In genomic region chr8:127543676-127544075, GRCm38 (mm10) we compare ENCODE assay signal across 16 mouse cellular contexts.
DNase-seq lines count a peak whose midpoint lies in the region; ATAC-seq and TF ChIP-seq lines count a peak whose summit lies in the region.
"Had no signal": no experiment of that assay in that cellular context is flagged by ENCODE, and none has a peak within 500 bp of the region (broad histone marks: within the 10 kb centered on the region; RNA-seq: fewer than 3 reads in every experiment).

No protein-coding gene starts in this region.

- no peaks in the 10 kb centered on the region for H3K79me2 ChIP-seq in liver, adult 2 months (ENCODE audit: control insufficient read depth, insufficient read depth, low read length)

- ATAC-seq in liver, postnatal 0 days = no peak
- no peak for ATAC-seq in embryonic facial prominence, embryonic 14.5 days (ENCODE audit: low read depth)
- no peak for ATAC-seq in heart, postnatal 0 days (ENCODE audit: insufficient read depth, low read depth)

- H3K36me3 ChIP-seq in liver, adult 2 months (ENCODE audit: control insufficient read depth, insufficient read depth, low read length) = no peaks in the 10 kb centered on the region
- H3K36me3 ChIP-seq in liver, postnatal 0 days (replicated peaks; ENCODE audit: insufficient read depth, low read length) = no peaks in the 10 kb centered on the region
- no peaks in the 10 kb centered on the region for H3K36me3 ChIP-seq in embryonic facial prominence, embryonic 14.5 days (ENCODE audit: control insufficient read depth, insufficient read depth, low read length)
- no peaks in the 10 kb centered on the region for H3K36me3 ChIP-seq in heart, postnatal 0 days (replicated peaks; ENCODE audit: control insufficient read depth, insufficient read depth, low read length)
- H3K36me3 ChIP-seq: lung, embryonic 15.5 days; stomach, embryonic 15.5 days had no signal

- WGBS in liver, adult 2 months = 52% methylated on average over 7 of the region's 7 CpGs
- WGBS in liver, postnatal 0 days (ENCODE audit: insufficient replicate concordance) = 73% methylated on average over 7 of the region's 7 CpGs
- 40% methylated on average over 7 of the region's 7 CpGs for WGBS in embryonic facial prominence, embryonic 14.5 days
- 26% methylated on average over 7 of the region's 7 CpGs for WGBS in heart, postnatal 0 days

- peaks cover 19% of the 10 kb centered on the region for H3K4me1 ChIP-seq in liver, adult 2 months (ENCODE audit: control insufficient read depth, insufficient read depth, low read length)
- no peaks in the 10 kb centered on the region; the same call in 1 of the 2 replicates for H3K4me1 ChIP-seq in liver, postnatal 0 days (ENCODE audit: insufficient read depth)
- H3K4me1 ChIP-seq in embryonic facial prominence, embryonic 14.5 days (ENCODE audit: control insufficient read depth, insufficient read depth, low read length) = peaks cover 18% of the 10 kb centered on the region
- H3K4me1 ChIP-seq in heart, postnatal 0 days (ENCODE audit: control insufficient read depth, insufficient read depth) = peaks cover 23% of the 10 kb centered on the region
- H3K4me1 ChIP-seq: lung, embryonic 15.5 days; stomach, embryonic 15.5 days had no signal

- H3K27ac ChIP-seq in gastrocnemius, adult 2 months = peak overlapping the region; percentile 21
- no peak overlapping the region for H3K27ac ChIP-seq in liver, adult 2 months (replicated peaks; ENCODE audit: insufficient read depth, low read depth, low read length)
- H3K27ac ChIP-seq in liver, postnatal 0 days (ENCODE audit: low read depth) = no peak overlapping the region
- H3K27ac ChIP-seq in embryonic facial prominence, embryonic 14.5 days (replicated peaks; ENCODE audit: low read depth, low read length) = peak overlapping the region; percentile 12; the same call in 1 of the 2 replicates
- peak overlapping the region; percentile 30; the same call in 1 of the 2 replicates for H3K27ac ChIP-seq in heart, postnatal 0 days (ENCODE audit: low read depth)
- H3K27ac ChIP-seq: lung, embryonic 15.5 days; stomach, embryonic 15.5 days had no signal

- intact Hi-C loops in gastrocnemius, adult 2 months (cut with DNase I) = no loop called here

- TF ChIP-seq EP300 in liver, postnatal 0 days (IDR thresholded peaks at IDR 0.05; ENCODE audit: low read depth) = no peak
- no peak for TF ChIP-seq EP300 in heart, postnatal 0 days (IDR thresholded peaks at IDR 0.05; ENCODE audit: low read depth)

- no peak for TF ChIP-seq CTCF in gastrocnemius, adult 2 months (IDR thresholded peaks at IDR 0.05)
- TF ChIP-seq CTCF in liver, adult 2 months (IDR thresholded peaks at IDR 0.05; ENCODE audit: low read depth, low read length) = no peak
- no peak for TF ChIP-seq CTCF in liver, postnatal 0 days (IDR thresholded peaks at IDR 0.05; ENCODE audit: low read depth)
- no peak for TF ChIP-seq CTCF in heart, postnatal 0 days (IDR thresholded peaks at IDR 0.05; ENCODE audit: low read depth)

- TF ChIP-seq POLR2A in liver, adult 2 months (IDR thresholded peaks at IDR 0.05; ENCODE audit: extremely low read depth, insufficient read depth, low read length) = no peak

- H3K27me3 ChIP-seq in liver, adult 2 months (ENCODE audit: control insufficient read depth, insufficient read depth, low read length) = no peaks in the 10 kb centered on the region
- H3K27me3 ChIP-seq in liver, postnatal 0 days (ENCODE audit: insufficient read depth, low read length) = no peaks in the 10 kb centered on the region
- H3K27me3 ChIP-seq in embryonic facial prominence, embryonic 14.5 days (replicated peaks; ENCODE audit: control insufficient read depth, insufficient read depth, low read length) = no peaks in the 10 kb centered on the region
- H3K27me3 ChIP-seq in heart, postnatal 0 days (ENCODE audit: control insufficient read depth, insufficient read depth, low read length) = no peaks in the 10 kb centered on the region
- H3K27me3 ChIP-seq: lung, embryonic 15.5 days; stomach, embryonic 15.5 days had no signal

- no peak overlapping the region for H3K4me2 ChIP-seq in liver, postnatal 0 days (ENCODE audit: low read depth, low read length)
- no peak overlapping the region for H3K4me2 ChIP-seq in embryonic facial prominence, embryonic 14.5 days (ENCODE audit: low read depth, low read length)
- no peak overlapping the region for H3K4me2 ChIP-seq in heart, postnatal 0 days (ENCODE audit: low read depth, low read length)
- H3K4me2 ChIP-seq: lung, embryonic 15.5 days; stomach, embryonic 15.5 days had no signal

- DNase-seq in gastrocnemius, adult 2 months = no peak
- DNase-seq in gastrocnemius, adult 8-10 months (ENCODE audit: low spot score in 2 of 2) = no peak
- DNase-seq in liver, adult 2 months (ENCODE audit: extremely low read depth, low read depth, low spot score) = peak; percentile 28
- DNase-seq in liver, postnatal 0 days = no peak
- peak; percentile 83 for DNase-seq in embryonic facial prominence, embryonic 14.5 days (ENCODE audit: low spot score)
- DNase-seq in heart, postnatal 0 days (ENCODE audit: low spot score) = peak; percentile 42
- no peak for DNase-seq in cerebellum, adult 11 months
- no peak for DNase-seq in right cerebral cortex, adult 18-20 months
- DNase-seq: adrenal gland, adult 8-10 months; cerebellum, postnatal 14 days; kidney, adult 8-10 months; left cerebral cortex, postnatal 4 days; right cerebral cortex, postnatal 4 days; thymus, postnatal 36 days had no signal

- H3K4me3 ChIP-seq in gastrocnemius, adult 2 months = no peak overlapping the region
- H3K4me3 ChIP-seq in liver, adult 2 months (ENCODE audit: insufficient read depth, low read depth, low read length) = no peak overlapping the region
- H3K4me3 ChIP-seq in liver, postnatal 0 days (ENCODE audit: low read depth, low read length) = no peak overlapping the region
- H3K4me3 ChIP-seq in embryonic facial prominence, embryonic 14.5 days (ENCODE audit: low read depth, low read length) = no peak overlapping the region
- no peak overlapping the region for H3K4me3 ChIP-seq in heart, postnatal 0 days (ENCODE audit: low read depth, low read length)
- H3K4me3 ChIP-seq: lung, embryonic 15.5 days; stomach, embryonic 15.5 days had no signal

- H3K9me3 ChIP-seq in liver, postnatal 0 days (ENCODE audit: low read length) = no peaks in the 10 kb centered on the region
- H3K9me3 ChIP-seq in embryonic facial prominence, embryonic 14.5 days (ENCODE audit: control insufficient read depth, low read length) = no peaks in the 10 kb centered on the region
- H3K9me3 ChIP-seq in heart, postnatal 0 days (replicated peaks; ENCODE audit: control insufficient read depth, low read length) = no peaks in the 10 kb centered on the region
- H3K9me3 ChIP-seq: lung, embryonic 15.5 days; stomach, embryonic 15.5 days had no signal

- no peak overlapping the region for H3K9ac ChIP-seq in liver, adult 2 months (ENCODE audit: low read depth, low read length)
- no peak overlapping the region for H3K9ac ChIP-seq in liver, postnatal 0 days (replicated peaks)
- no peak overlapping the region for H3K9ac ChIP-seq in embryonic facial prominence, embryonic 14.5 days (ENCODE audit: low read depth, low read length)
- H3K9ac ChIP-seq in heart, postnatal 0 days (replicated peaks; ENCODE audit: low read depth, low read length) = no peak overlapping the region
- H3K9ac ChIP-seq: lung, embryonic 15.5 days; stomach, embryonic 15.5 days had no signal

Comparison
In these comparisons a context has a peak if more than half of its experiments do, and no peak if none do; other contexts are left out.
1. DNase-seq: peak in liver, adult 2 months (single experiment), embryonic facial prominence, embryonic 14.5 days (single experiment) and heart, postnatal 0 days (single experiment); none in gastrocnemius, adult 2 months (single experiment), gastrocnemius, adult 8-10 months (0 of 2), liver, postnatal 0 days (single experiment), cerebellum, adult 11 months (single experiment) and right cerebral cortex, adult 18-20 months (single experiment).
2. H3K27ac ChIP-seq: peak in gastrocnemius, adult 2 months (single experiment), embryonic facial prominence, embryonic 14.5 days (single experiment) and heart, postnatal 0 days (single experiment); none in liver, adult 2 months (single experiment) and liver, postnatal 0 days (single experiment).